Mouse (Mus musculus) midbrain, embryonic 16.5 days (tissue): ENCODE measurements around the gene Esp8. TPM values are rescaled to one million over a fixed set of nuclear protein-coding genes. Genes with fewer than 3 reads are reported as not detected.

Experiments used
- polyA plus RNA-seq: library from polyadenylated mRNA; unstranded; fragments of >200 nt; fragmentation: Nextera tagmentation; extraction: Ambion mirVana; gene quantifications from 2 replicates; pipeline ENCODE4 v1.2.1, GENCODE M21; 2015

Gene Esp8
- polyA plus RNA-seq, 1 experiment from 2014 or later, result not detected

Other genes starting within 250 kb of the Esp8 start
- gene Crisp1, start 200.8 kb upstream of the Esp8 start, polyA plus RNA-seq, result not detected in 2 replicates
- not detected in 2 replicates for gene Esp6, start 41.5 kb downstream of the Esp8 start, polyA plus RNA-seq
- gene Esp4, start 78.6 kb downstream of the Esp8 start, polyA plus RNA-seq, result not detected in 2 replicates
- gene Esp3, start 112.1 kb downstream of the Esp8 start, polyA plus RNA-seq, result not detected in 2 replicates
- gene Esp1, start 207.1 kb downstream of the Esp8 start, polyA plus RNA-seq, result not detected in 2 replicates